Mouse (Mus musculus): ENCODE results near the gene Rex1bd.
"Not testable (repeated sequence)": the region's sequence is repeated elsewhere in the genome, so short reads cannot be mapped to it uniquely, and the experiment has no call there.

Gene Rex1bd

DNA sequence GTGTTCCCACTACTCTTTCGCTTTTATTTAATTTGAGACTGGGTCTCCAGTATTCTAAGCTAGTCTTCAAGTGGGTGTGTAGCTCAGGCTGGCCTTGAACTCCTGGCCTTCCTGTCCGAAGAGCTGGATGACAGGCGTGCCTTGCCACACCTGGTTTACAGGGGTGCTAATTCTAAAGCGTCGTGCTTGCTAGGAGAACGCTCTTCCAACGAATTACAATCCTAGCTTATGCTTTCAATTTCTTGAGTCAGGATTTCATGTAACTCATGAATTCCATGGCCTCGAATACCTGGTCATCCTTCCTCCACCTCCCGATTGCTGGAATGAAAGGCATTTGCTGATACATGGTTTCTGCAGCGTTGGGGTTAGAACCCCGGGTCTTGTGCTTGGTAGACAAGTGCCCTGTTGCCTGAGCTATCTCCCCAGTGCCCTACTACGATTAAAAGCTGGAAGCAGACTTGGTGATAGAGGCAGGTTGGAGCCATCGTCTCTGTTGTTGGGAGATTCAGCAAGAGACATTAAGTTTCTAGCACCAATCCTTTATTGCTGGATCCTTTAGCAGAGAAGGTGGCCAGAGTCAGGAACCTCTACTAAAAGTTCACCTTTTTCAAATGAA, 21.7 kb upstream of the Rex1bd start:
- DNase-seq: no peak

- peak; percentile 98 for DNase-seq
These were observed 21.1 kb upstream of the Rex1bd start, which contains the start of the genes Fkbp8 and Kxd1 for GRCm38 (mm10) chr8:70527512-70528181. Gene Fkbp8 (plus strand): TSS chr8:70527724. Gene Kxd1 (minus strand): TSS chr8:70527956.

- DNase-seq: no peak
These were observed 20.6 kb upstream of the Rex1bd start for GRCm38 (mm10) chr8:70527111-70527511.

DNA sequence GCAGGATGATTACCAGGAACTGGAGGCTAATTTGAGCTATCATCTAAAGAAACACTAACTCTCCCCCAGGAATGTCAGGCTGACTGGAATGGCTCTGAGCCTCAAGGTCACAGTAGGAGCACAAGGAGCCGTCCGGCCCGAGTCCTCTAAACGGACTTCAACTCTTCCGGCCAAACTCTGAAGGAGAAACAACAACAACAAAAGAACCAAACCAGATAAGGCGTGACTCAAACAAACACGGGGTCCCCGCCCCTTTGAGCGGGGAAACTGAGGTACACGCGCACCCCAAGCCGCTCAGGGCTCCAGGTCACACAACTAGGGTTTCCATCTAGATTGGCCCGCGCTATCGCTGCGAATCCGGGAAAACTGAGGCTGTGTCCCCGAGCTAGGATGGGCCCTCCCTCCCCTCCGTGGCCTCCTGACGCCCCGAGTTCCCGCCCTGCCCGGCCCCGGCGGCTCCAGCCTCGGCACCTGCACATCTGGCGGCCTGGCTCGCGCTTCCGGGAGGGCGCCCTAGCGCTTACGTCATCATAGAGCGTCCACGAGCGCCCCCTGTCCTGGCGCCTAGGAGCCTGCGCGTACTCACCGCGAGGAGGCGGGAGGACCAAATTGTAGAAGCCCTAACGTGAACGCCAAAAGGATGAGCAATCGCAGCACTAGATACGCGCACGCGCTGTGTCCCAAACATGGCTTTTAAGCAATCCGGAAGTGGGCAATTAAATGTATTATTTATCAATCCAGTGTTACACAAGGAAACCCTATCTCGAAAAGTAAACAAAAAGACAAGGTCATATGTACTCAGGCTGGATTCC, 16.2 kb upstream of the Rex1bd start:
- DNase-seq: peak; percentile 95

- no peak for DNase-seq
These were observed 13.1 kb upstream of the Rex1bd start for GRCm38 (mm10) chr8:70519606-70520005.

GRCm38 (mm10) chr8:70519043-70519442, 12.5 kb upstream of the Rex1bd start:
- no peak for DNase-seq

DNA sequence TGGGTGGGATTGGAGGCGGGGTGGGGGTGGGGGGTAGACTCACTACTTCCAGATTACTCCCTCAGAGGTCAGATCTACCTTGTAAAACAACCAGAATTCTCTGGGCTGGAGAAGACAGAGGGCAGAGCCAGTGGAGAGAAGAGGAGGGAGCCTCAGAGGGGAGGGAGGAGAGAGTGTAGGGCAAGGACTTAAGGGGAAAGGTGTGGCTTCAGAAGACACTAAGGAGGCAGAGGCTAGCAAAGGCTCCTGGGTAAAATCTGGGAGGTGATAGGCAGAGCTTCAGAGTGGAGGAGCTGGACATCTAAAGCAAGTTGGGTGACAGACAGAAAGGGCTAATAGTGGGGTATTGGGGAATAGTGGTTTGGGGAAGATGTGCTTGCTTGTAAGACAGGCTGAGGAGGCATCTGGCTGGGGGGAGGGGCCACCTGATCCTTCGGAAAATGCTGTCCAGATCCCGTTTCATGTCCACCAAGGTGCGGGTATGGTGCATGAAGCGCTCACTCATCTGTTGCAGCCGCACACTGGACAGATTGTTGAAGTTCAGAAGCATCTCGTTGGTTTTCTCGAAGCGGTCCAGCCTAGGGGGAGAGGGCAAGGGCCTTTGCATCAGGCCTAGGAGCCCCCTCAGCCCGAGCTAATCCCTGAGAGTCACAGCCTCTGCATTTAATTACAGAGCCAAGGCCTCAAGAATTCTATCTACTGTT, 11.5 kb upstream of the Rex1bd start:
- no peak for DNase-seq

DNA sequence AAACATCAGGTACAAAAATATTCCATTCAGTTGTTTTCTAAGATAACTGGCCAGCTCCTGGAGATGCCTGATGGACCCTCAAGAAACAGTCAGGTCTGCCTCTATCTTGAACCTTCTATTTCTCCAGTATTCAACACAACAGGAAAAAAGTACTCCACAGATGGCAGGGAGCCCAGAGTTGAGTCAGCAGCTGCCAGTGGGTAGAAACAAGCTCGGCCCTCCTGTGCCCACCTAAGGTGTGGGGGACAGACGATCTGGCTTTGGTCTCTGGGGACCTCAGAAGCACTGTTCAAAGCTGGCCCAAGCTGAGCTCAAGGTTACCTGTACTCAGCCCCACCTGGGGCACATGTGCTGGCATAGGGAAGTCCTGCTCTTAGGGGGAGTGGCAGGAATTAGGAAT, 6.9 kb upstream of the Rex1bd start:
- no peak for DNase-seq

GRCm38 (mm10) chr8:70512253-70512903, 5.8 kb upstream of the Rex1bd start:
- DNase-seq: no peak

DNA sequence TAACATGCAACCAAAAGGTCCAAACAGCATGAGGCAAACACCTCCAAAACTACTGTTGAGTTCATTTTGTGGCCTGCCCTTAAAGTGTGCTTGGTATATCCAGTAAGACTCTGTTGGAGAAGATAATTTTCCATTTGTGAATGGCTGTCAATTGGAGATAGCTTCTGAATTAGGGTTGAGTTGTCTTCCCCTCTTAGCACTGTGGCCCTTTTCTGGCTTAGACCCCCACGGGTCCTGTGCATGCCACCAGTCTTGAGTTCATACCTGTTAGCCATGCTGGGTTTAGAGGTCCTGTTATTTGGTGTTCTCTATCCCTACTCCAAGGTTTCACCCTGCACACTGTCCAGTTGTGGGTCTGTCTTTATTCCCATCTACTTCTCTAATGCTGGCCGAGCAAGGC, 5.2 kb upstream of the Rex1bd start:
- no peak for DNase-seq

- not testable (repeated sequence) for DNase-seq
These were observed 4.6 kb upstream of the Rex1bd start for GRCm38 (mm10) chr8:70511174-70511573.

DNA sequence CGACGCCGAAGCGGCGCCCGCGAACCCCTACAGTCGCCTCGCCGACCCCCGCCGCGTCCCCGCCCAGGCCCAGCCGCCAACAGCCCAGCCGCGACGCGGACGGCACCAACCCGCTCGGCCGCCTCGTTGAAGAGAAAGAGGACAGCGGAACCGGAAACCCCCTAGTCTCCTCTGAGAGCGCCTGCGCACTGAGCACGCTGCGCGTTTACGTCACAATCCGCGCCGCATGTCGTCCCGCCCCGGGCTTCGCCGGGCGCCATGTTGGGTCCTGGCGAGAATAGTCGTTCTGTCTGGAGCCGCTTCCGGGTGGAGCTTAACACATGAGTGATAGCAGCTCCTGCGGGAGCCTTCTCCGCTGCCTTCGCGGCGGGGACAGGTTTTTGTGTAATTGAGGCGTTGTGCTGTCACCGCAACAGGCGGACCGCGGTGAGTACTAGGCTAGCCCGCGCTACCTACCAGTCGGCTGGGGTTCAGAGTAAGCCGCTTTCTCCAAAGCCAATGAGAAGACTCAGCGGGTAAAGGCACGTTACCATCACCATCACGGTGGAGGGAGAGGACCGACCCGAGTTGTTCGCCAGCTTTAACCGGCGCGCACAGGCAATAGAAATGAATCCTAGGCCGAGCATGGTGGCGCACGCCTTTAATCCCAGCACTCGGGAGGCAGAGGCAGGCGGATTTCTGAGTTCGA, 3.8 kb upstream of the Rex1bd start, which contains the start of gene Uba52:
Gene Uba52, minus strand, starts transcription at position 574 of the 688 bp plus-strand sequence.
- peak; percentile 97 for DNase-seq

- DNase-seq: no peak
These were observed 2.9 kb upstream of the Rex1bd start for GRCm38 (mm10) chr8:70509281-70509952.

DNA sequence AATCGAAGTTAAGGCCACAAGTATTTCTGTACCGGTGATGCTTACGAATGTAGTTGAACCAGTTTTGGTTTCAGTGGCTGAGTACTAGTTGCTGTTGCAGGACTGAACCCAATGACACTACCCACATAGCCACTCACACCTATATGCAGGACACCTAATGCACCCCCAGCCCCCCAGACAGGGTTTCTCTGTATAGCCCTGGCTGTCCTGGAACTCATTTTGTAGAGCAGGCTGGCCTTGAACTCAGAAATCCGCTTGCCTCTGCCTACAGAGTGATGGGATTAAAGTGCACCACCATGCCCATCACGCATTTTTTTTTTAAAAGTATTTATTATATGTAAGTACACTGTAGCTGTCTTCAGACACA, 458 bp upstream of the Rex1bd start:
- DNase-seq: no peak

GRCm38 (mm10) chr8:70505698-70506327, 739 bp downstream of the Rex1bd start:
- DNase-seq: peak; percentile 39

- DNase-seq: peak; percentile 79
These were observed 1.7 kb downstream of the Rex1bd start for GRCm38 (mm10) chr8:70504851-70505250.

GRCm38 (mm10) chr8:70504291-70504716, 2.2 kb downstream of the Rex1bd start:
- DNase-seq: peak; percentile 54

- DNase-seq: peak; percentile 52
These were observed 3.3 kb downstream of the Rex1bd start for GRCm38 (mm10) chr8:70503062-70503750.

GRCm38 (mm10) chr8:70502540-70502939, 4.0 kb downstream of the Rex1bd start:
- no peak for DNase-seq

All from right cerebral cortex, postnatal 14 days (tissue).